Mouse (Mus musculus) liver, postnatal 0 days (tissue): ENCODE measurements around the gene Olfr1200. TPM values are rescaled to one million over a fixed set of nuclear protein-coding genes. Genes with fewer than 3 reads are reported as not detected.

Source experiments
- ATAC-seq: fragments of 200-750 bp; cut with Nextera tagmentation; 2 replicates; pipeline ENCODE4 v1.8.0; 2017; ENCODE audit warnings: mild to moderate bottlenecking, moderate library complexity
- DNase-seq: peaks from one replicate; pipeline ENCODE4 v3.0.0-alpha.2; 2016
- H3K27ac ChIP-seq: fragments of 300-500 bp; sonication (generic); 2 replicates; pipeline ENCODE4 v1.5.1; 2014; ENCODE audit warnings: antibody characterized with exemption, moderate library complexity, mild to moderate bottlenecking, low read depth
- H3K27me3 ChIP-seq: fragments of 300-500 bp; sonication (generic); 2 replicates; pipeline ENCODE4 v1.6.1; 2014; ENCODE audit warnings: low read length, control low read depth, mixed read lengths; ENCODE audit not compliant: insufficient read depth
- H3K36me3 ChIP-seq: fragments of 300-500 bp; sonication (generic); replicated peaks from 2 replicates; pipeline ENCODE4 v1.6.1; 2014; ENCODE audit warnings: mild to moderate bottlenecking, control low read depth, low read length, moderate library complexity, mixed read lengths; ENCODE audit not compliant: insufficient read depth
- H3K4me1 ChIP-seq: fragments of 300-500 bp; sonication (generic); 2 replicates; pipeline ENCODE4 v1.6.1; 2014; ENCODE audit warnings: antibody characterized with exemption, mild to moderate bottlenecking, control low read depth; ENCODE audit not compliant: insufficient read depth
- H3K4me2 ChIP-seq: fragments of 300-500 bp; sonication (generic); 2 replicates; pipeline ENCODE4 v1.6.1; 2014; ENCODE audit warnings: low read depth, mild to moderate bottlenecking, low read length, moderate library complexity, mixed read lengths
- H3K4me3 ChIP-seq: fragments of 300-500 bp; sonication (generic); 2 replicates; pipeline ENCODE4 v1.5.1; 2014; ENCODE audit warnings: low read depth, low read length
- H3K9ac ChIP-seq: fragments of 300-500 bp; sonication (generic); replicated peaks from 2 replicates; pipeline ENCODE4 v1.6.1; 2014; ENCODE audit warnings: mild to moderate bottlenecking, moderate library complexity
- H3K9me3 ChIP-seq: fragments of 300-500 bp; sonication (generic); 2 replicates; pipeline ENCODE4 v1.6.1; 2016; ENCODE audit warnings: mild to moderate bottlenecking, control low read depth, low read length, mixed read lengths
- CTCF ChIP-seq: sonication (generic); IDR thresholded peaks from 2 replicates; pipeline ENCODE4 v1.5.1; 2016; ENCODE audit warnings: antibody characterized with exemption, low read depth
- EP300 ChIP-seq: IDR thresholded peaks from 2 replicates; pipeline ENCODE4 v1.6.1; 2016; ENCODE audit warnings: antibody characterized with exemption, low read depth, mild to moderate bottlenecking
- WGBS: fragments of 180-500 bp; shearing (Covaris S2); extraction: QIAGEN DNeasy Blood & Tissue Kit; methylation state at CpG from one replicate; pipeline ENCODE4 v1.1.7; 2014; ENCODE audit not compliant: insufficient replicate concordance; 5-methylcytosine and 5-hydroxymethylcytosine counted together
- polyA plus RNA-seq: library from polyadenylated mRNA; unstranded; fragments of >200 nt; fragmentation: Nextera tagmentation; extraction: Ambion mirVana; gene quantifications from 2 replicates; pipeline ENCODE4 v1.2.1, GENCODE M21; 2015

Olfr1200 gene
- not detected in 2 replicates for polyA plus RNA-seq

DNA sequence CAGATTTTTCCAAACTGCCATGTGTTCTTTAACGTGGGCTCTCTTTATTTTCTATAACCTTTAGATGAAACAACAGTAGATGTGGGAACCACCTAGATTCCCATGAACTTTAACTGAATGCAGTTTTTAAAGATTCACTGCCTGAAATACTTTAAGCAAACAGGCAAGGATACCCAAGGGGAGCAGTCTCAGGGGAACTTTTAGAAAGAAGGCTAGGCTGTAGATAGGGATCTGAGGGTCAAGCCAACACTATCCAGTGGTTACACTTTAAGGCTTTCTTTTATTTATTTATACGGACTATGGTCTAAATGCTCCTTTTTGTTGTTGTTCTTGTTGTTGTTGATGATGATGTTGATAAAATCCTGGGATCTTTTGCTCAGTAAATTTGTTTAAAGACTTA, at the start of gene Olfr1200:
Gene Olfr1200, minus strand, starts transcription at position 101 of the 400 bp plus-strand sequence.
- no peak within 1 kb of the TSS for H3K27ac ChIP-seq
- no peaks in the 10 kb centered on the region for H3K27me3 ChIP-seq
- H3K9ac ChIP-seq = no peak within 1 kb of the TSS
- DNase-seq (no peak), ATAC-seq (no peak)
- no peaks in the 10 kb centered on the region for H3K9me3 ChIP-seq
- TF ChIP-seq CTCF = no peak
- no peak for TF ChIP-seq EP300
- H3K4me2 ChIP-seq = no peak within 1 kb of the TSS
- H3K4me1 ChIP-seq = no peaks in the 10 kb centered on the region
- H3K36me3 ChIP-seq = no peaks in the 10 kb centered on the region
- H3K4me3 ChIP-seq = no peak within 1 kb of the TSS
- 63% methylated on average over 2 of the region's 2 CpGs for WGBS

DNA sequence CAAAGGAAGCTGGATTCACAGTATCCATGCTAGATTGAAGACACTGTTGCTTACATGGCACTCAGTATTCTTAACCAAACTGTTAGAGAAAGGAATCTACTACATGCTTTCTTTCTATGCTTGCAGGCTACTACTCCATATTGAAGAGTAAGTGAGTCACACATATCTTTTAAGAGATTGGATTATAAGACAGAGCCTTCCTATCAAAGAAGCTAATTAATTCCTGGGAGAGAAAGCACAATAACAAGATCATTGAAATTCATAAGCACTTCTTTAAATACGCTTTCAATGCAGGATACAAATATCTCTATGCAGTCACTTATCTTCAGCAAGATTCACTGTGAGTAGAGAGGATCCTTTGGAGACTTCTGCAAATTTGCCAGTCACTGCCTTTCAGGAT, 43.9 kb upstream of the Olfr1200 start, which contains the start of gene Olfr1202:
Gene Olfr1202, plus strand, starts transcription at position 301 of the 400 bp plus-strand sequence.
- H3K4me1 ChIP-seq = no peaks in the 10 kb centered on the region
- no peaks in the 10 kb centered on the region for H3K27me3 ChIP-seq
- H3K27ac ChIP-seq = no peak within 1 kb of the TSS
- H3K9me3 ChIP-seq = no peaks in the 10 kb centered on the region
- H3K9ac ChIP-seq = no peak within 1 kb of the TSS
- 75% methylated on average over 1 of the region's 1 CpGs for WGBS
- H3K4me3 ChIP-seq = no peak within 1 kb of the TSS
- H3K36me3 ChIP-seq = no peaks in the 10 kb centered on the region
- no peak within 1 kb of the TSS for H3K4me2 ChIP-seq
- ATAC-seq (no peak), DNase-seq (no peak)
- no peak for TF ChIP-seq EP300
- no peak for TF ChIP-seq CTCF

DNA sequence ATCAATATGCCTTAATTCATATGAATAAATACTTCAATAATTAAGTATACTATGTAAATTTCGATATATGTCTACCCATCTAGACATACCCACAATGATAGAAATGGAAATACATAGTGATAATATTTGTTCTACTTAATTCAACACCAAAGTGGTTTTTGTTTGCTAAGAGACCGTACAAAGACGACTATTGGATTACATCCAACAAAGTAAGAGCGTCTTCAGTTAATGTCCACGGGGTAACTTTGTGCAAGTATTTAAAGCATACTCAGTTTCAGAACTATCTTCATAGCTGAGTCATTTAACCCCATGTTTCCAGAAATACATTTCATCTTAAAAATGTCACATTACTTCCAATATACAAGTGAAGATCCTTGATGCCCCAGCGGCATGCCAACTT, 22.4 kb upstream of the Olfr1200 start, which contains the start of gene Olfr1201:
Gene Olfr1201, plus strand, starts transcription at position 301 of the 400 bp plus-strand sequence.
- no peak within 1 kb of the TSS for H3K27ac ChIP-seq
- TF ChIP-seq CTCF (no peak), EP300 (no peak)
- H3K9me3 ChIP-seq = no peaks in the 10 kb centered on the region
- WGBS = 71% methylated on average over 6 of the region's 6 CpGs
- H3K4me2 ChIP-seq = no peak within 1 kb of the TSS
- H3K4me3 ChIP-seq = no peak within 1 kb of the TSS
- no peaks in the 10 kb centered on the region for H3K4me1 ChIP-seq
- no peaks in the 10 kb centered on the region for H3K36me3 ChIP-seq
- no peaks in the 10 kb centered on the region for H3K27me3 ChIP-seq
- no peak within 1 kb of the TSS for H3K9ac ChIP-seq
- ATAC-seq (no peak), DNase-seq (no peak)

DNA sequence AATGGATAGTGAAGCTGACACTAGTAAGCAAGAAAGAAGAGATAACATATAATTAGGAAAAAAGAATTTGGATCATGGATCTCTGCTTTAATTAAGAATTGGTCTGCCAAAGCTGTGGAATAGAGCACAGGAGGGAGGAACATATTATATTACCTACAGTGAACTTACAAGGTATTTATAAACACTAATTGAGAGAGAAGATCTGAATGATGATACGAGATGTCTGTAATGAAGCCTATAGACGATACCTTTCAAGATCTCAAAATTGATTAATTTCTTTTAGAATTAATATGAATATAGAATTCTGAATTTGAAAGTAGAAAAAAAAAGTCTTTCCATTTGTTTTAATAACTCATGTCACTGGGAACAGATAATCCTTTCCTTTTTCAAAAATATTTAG, 9.9 kb downstream of the Olfr1200 start, which contains the start of gene Olfr1199:
Gene Olfr1199, minus strand, starts transcription at position 101 of the 400 bp plus-strand sequence.
- H3K4me2 ChIP-seq = no peak within 1 kb of the TSS
- H3K4me3 ChIP-seq = no peak within 1 kb of the TSS
- no peak for ATAC-seq
- H3K4me1 ChIP-seq = no peaks in the 10 kb centered on the region
- no peaks in the 10 kb centered on the region for H3K27me3 ChIP-seq
- 87% methylated on average over 2 of the region's 2 CpGs for WGBS
- TF ChIP-seq CTCF = no peak
- no peak for TF ChIP-seq EP300
- no peak for DNase-seq
- H3K9me3 ChIP-seq = no peaks in the 10 kb centered on the region
- no peak within 1 kb of the TSS for H3K9ac ChIP-seq
- H3K27ac ChIP-seq = no peak within 1 kb of the TSS
- H3K36me3 ChIP-seq = no peaks in the 10 kb centered on the region

DNA sequence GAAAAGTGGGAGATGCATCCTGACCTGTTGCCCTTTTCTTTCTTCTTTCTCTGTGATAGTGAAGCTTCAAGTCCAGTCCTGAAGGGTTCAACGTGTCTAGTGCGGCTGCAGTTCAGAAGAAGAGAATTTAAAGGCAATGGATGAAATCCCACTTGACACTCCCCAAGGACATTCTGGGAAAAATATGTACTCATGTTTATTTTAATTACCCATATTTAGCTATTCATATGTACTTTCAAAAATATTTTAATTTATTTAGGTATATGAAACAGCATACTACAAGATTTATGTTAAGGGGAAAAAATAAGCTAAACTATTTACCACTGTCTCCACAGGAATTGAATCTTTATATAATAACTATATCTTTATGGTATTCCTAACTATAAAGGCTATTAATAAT, 19.0 kb downstream of the Olfr1200 start, which contains the start of gene Olfr1198:
Gene Olfr1198, minus strand, starts transcription at position 101 of the 400 bp plus-strand sequence.
- no peaks in the 10 kb centered on the region for H3K9me3 ChIP-seq
- no peak for DNase-seq
- no peak within 1 kb of the TSS for H3K9ac ChIP-seq
- no peaks in the 10 kb centered on the region for H3K4me1 ChIP-seq
- TF ChIP-seq CTCF (no peak), EP300 (no peak)
- H3K4me3 ChIP-seq = no peak within 1 kb of the TSS
- H3K4me2 ChIP-seq = no peak within 1 kb of the TSS
- ATAC-seq = no peak
- WGBS = 84% methylated on average over 2 of the region's 2 CpGs
- no peaks in the 10 kb centered on the region for H3K36me3 ChIP-seq
- H3K27ac ChIP-seq = no peak within 1 kb of the TSS
- no peaks in the 10 kb centered on the region for H3K27me3 ChIP-seq

DNA sequence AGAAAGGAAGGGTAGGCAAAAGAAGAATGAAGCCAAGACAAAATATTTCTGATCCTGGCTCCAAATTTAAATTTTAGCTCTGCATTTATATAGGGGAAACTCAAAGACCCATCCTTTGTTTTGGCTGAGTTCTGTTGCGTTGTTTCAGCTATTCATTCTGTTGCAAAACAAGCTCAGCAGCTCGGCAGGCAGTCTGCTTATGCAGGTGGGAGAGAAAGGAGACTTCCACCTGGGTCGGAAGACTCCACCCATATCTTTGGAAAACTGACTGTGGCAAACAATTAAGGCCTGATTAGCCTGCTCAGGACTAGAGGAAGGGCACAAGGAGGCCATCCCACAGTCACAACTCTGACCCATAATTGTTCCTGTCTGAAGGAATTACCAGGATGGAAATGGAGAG, 26.9 kb downstream of the Olfr1200 start:
- ATAC-seq (no peak), DNase-seq (no peak)
- H3K9ac ChIP-seq = no peak overlapping the region
- H3K27ac ChIP-seq = no peak overlapping the region
- no peaks in the 10 kb centered on the region for H3K9me3 ChIP-seq
- H3K36me3 ChIP-seq = no peaks in the 10 kb centered on the region
- WGBS = 66% methylated on average over 3 of the region's 3 CpGs
- H3K4me1 ChIP-seq = no peaks in the 10 kb centered on the region
- no peaks in the 10 kb centered on the region for H3K27me3 ChIP-seq
- no peak overlapping the region for H3K4me3 ChIP-seq
- H3K4me2 ChIP-seq = no peak overlapping the region
- TF ChIP-seq EP300 = no peak
- TF ChIP-seq CTCF = no peak

DNA sequence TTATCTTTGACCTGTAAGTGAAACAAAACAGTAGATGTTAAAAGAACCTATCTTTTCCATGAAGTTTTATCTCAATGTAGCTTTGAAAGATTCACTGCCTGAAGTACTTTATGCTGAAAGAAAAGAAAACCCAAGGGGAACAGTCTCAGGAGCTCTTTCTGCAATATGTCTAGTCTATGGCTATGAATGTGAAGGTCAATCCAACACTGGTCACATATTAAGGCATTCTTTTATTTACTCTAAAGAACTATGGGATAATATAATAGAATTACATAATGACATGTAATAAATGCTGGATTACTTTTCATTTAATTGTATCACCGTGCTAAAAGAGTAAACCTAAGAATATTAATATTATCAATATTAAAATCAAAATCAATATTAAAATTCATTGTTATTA, 38.0 kb downstream of the Olfr1200 start, which contains the start of gene Olfr1197:
Gene Olfr1197, minus strand, starts transcription at position 101 of the 400 bp plus-strand sequence.
- WGBS = 78% methylated on average over 1 of the region's 1 CpGs
- H3K27ac ChIP-seq = no peak within 1 kb of the TSS
- no peak within 1 kb of the TSS for H3K9ac ChIP-seq
- no peaks in the 10 kb centered on the region for H3K9me3 ChIP-seq
- DNase-seq (no peak), ATAC-seq (no peak)
- no peak within 1 kb of the TSS for H3K4me2 ChIP-seq
- TF ChIP-seq CTCF = no peak
- no peak for TF ChIP-seq EP300
- no peaks in the 10 kb centered on the region for H3K27me3 ChIP-seq
- no peaks in the 10 kb centered on the region for H3K36me3 ChIP-seq
- no peaks in the 10 kb centered on the region for H3K4me1 ChIP-seq
- H3K4me3 ChIP-seq = no peak within 1 kb of the TSS

Other genes starting within 250 kb of the Olfr1200 start
- gene Olfr1188, start 213.6 kb downstream of the Olfr1200 start, polyA plus RNA-seq = not detected in 2 replicates
- gene Olfr1189, start 184.0 kb downstream of the Olfr1200 start, polyA plus RNA-seq = not detected in 2 replicates
- gene Olfr1191-ps1, start 129.9 kb downstream of the Olfr1200 start, polyA plus RNA-seq = not detected in 2 replicates
- not detected in 2 replicates for gene Olfr1192-ps1, start 122.0 kb downstream of the Olfr1200 start, polyA plus RNA-seq
- not detected in 2 replicates for gene Olfr1193, start 94.9 kb downstream of the Olfr1200 start, polyA plus RNA-seq
- not detected in 2 replicates for gene Olfr1195, start 81.3 kb downstream of the Olfr1200 start, polyA plus RNA-seq
- not detected in 2 replicates for gene Olfr1196, start 65.9 kb downstream of the Olfr1200 start, polyA plus RNA-seq
- gene Olfr1197, start 38.1 kb downstream of the Olfr1200 start, polyA plus RNA-seq = not detected in 2 replicates
- gene Olfr1198, start 19.1 kb downstream of the Olfr1200 start, polyA plus RNA-seq = not detected in 2 replicates
- gene Olfr1199, start 10.0 kb downstream of the Olfr1200 start, polyA plus RNA-seq = not detected in 2 replicates
- gene Olfr1201, start 22.5 kb upstream of the Olfr1200 start, polyA plus RNA-seq = not detected in 2 replicates
- gene Olfr1202, start 44.0 kb upstream of the Olfr1200 start, polyA plus RNA-seq = not detected in 2 replicates
- not detected in 2 replicates for gene Olfr1205, start 59.2 kb upstream of the Olfr1200 start, polyA plus RNA-seq
- not detected in 2 replicates for gene Olfr1204, start 78.8 kb upstream of the Olfr1200 start, polyA plus RNA-seq
- not detected in 2 replicates for gene Olfr1206, start 92.7 kb upstream of the Olfr1200 start, polyA plus RNA-seq
- gene Olfr1208, start 131.8 kb upstream of the Olfr1200 start, polyA plus RNA-seq = not detected in 2 replicates
- gene Olfr1209, start 144.7 kb upstream of the Olfr1200 start, polyA plus RNA-seq = not detected in 2 replicates
- gene Olfr1211, start 167.6 kb upstream of the Olfr1200 start, polyA plus RNA-seq = not detected in 2 replicates
- not detected in 2 replicates for gene Olfr1212, start 183.5 kb upstream of the Olfr1200 start, polyA plus RNA-seq
- not detected in 2 replicates for gene Gm13762, start 209.8 kb upstream of the Olfr1200 start, polyA plus RNA-seq
- not detected in 2 replicates for gene Olfr1214, start 222.2 kb upstream of the Olfr1200 start, polyA plus RNA-seq
- not detected in 2 replicates for gene Olfr1215, start 236.5 kb upstream of the Olfr1200 start, polyA plus RNA-seq
- gene Olfr1216, start 247.9 kb upstream of the Olfr1200 start, polyA plus RNA-seq = not detected in 2 replicates